Mouse (Mus musculus) lung, embryonic 16.5 days (tissue): ENCODE results near the gene Tmem220. TPM values are rescaled to one million over a fixed set of nuclear protein-coding genes. Genes with fewer than 3 reads are reported as not detected.
"Not testable (repeated sequence)": the region's sequence is repeated elsewhere in the genome, so short reads cannot be mapped to it uniquely, and the experiment has no call there.

Experiments used
- ATAC-seq: fragments of 200-750 bp; cut with Nextera tagmentation; 2 replicates; pipeline ENCODE4 v1.8.0; 2017; ENCODE audit warnings: low read depth, mild to moderate bottlenecking, moderate library complexity
- H3K27ac ChIP-seq: fragments of 300-500 bp; sonication (generic); 2 replicates; pipeline ENCODE4 v1.5.1; 2014; ENCODE audit warnings: mild to moderate bottlenecking, control low read depth, low read length
- H3K27me3 ChIP-seq: fragments of 300-500 bp; sonication (generic); 2 replicates; pipeline ENCODE4 v1.6.1; 2014; ENCODE audit warnings: low read depth, low read length, mixed read lengths; ENCODE audit not compliant: control insufficient read depth, insufficient read depth
- H3K36me3 ChIP-seq: fragments of 300-500 bp; sonication (generic); 2 replicates; pipeline ENCODE4 v1.6.1; 2014; ENCODE audit warnings: low read length; ENCODE audit not compliant: control insufficient read depth, insufficient read depth
- H3K4me1 ChIP-seq: fragments of 300-500 bp; sonication (generic); replicated peaks from 2 replicates; pipeline ENCODE4 v1.6.1; 2014; ENCODE audit warnings: low read length, mixed read lengths; ENCODE audit not compliant: control insufficient read depth, insufficient read depth
- H3K4me2 ChIP-seq: fragments of 300-500 bp; sonication (generic); 2 replicates; pipeline ENCODE4 v1.6.1; 2014; ENCODE audit warnings: low read depth, low read length, control low read depth
- H3K4me3 ChIP-seq: fragments of 300-500 bp; sonication (generic); 2 replicates; pipeline ENCODE4 v1.5.1; 2014; ENCODE audit warnings: mild to moderate bottlenecking, low read length, control low read depth
- H3K9ac ChIP-seq: fragments of 300-500 bp; sonication (generic); 2 replicates; pipeline ENCODE4 v1.6.1; 2014; ENCODE audit warnings: low read length, control low read depth
- H3K9me3 ChIP-seq: fragments of 300-500 bp; sonication (generic); 2 replicates; pipeline ENCODE4 v1.6.1; 2016; ENCODE audit warnings: low read length; ENCODE audit not compliant: control insufficient read depth
- WGBS: fragments of 180-500 bp; shearing (Covaris S2); extraction: QIAGEN DNeasy Blood & Tissue Kit; methylation state at CpG from one replicate; pipeline ENCODE4 v1.1.7; 2014; 5-methylcytosine and 5-hydroxymethylcytosine counted together
- polyA plus RNA-seq: library from polyadenylated mRNA; unstranded; fragments of >200 nt; fragmentation: Nextera tagmentation; extraction: Ambion mirVana; gene quantifications from 2 replicates; pipeline ENCODE4 v1.2.1, GENCODE M21; 2015

The Tmem220 gene
- polyA plus RNA-seq, 1 experiment from 2014 or later = 2.5 TPM

DNA sequence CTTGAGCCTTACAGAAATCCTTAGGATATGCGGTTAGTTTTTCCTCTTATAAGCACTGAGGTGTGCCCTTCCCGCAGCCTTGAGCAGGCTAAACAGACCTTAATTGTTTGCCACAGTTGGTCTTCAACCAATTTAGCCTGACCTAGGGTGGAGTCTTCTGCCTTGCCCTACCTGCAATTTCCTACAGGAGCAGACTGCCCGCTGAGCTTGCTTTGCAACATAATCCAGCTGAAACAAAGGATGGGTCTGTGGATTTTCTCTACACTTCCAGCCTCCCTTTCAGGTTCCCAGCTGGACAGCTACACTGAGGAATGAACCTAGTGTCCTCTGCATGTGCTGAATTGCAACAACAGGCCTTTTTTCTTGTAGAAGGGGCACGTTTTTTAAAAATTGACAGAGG, 13.3 kb upstream of the Tmem220 start:
- WGBS = 50% methylated on average over 4 of the region's 4 CpGs
- Histone ChIP-seq H3K27me3 (no peaks in the 10 kb centered on the region), H3K27ac (no peak overlapping the region), H3K9ac (no peak overlapping the region), H3K9me3 (no peaks in the 10 kb centered on the region), H3K36me3 (no peaks in the 10 kb centered on the region), H3K4me1 (peaks cover 6% of the 10 kb centered on the region; the same call in 1 of the 2 replicates), H3K4me2 (no peak overlapping the region), H3K4me3 (no peak overlapping the region)
- ATAC-seq = no peak

DNA sequence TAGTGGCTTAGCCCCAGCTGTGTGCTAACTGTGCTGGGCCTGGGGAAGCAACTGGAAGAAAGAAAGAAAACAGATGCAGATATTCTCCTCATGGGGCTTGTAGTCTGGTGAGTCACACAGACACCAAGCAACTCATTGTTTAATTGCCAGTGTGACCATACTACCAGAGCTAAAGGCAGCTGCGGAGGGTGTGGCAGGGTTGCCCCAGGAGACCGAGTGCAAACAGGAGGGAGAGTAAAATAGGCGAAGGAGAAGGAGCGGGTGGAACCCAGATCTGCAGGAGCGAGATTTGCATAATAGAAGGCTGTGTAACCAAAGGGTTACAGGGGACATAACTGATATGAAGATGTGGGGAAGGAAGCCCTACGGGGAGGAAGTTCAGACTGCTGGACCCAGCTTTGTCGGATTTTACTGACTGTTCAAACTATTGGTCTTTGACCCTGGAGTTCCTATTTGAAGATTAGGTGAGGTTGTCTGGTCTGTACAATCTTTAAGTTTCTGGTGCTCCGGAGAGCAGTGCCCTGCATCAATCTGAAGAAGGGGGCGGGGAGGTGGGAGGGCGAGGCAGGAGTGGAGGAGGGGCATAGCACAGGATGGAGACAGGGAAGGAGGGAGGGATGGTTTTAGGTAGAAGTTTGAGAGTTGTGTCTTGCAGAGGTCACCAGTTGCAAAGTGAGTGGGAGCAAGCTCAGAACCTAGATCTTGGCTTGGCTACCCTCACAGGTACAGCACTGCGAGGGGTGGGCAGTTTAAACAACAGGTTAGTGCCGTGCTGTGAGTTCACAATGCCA, 7.0 kb upstream of the Tmem220 start:
- WGBS = 15% methylated on average over 12 of the region's 12 CpGs
- H3K9me3 ChIP-seq = no peaks in the 10 kb centered on the region
- no peaks in the 10 kb centered on the region for H3K36me3 ChIP-seq
- ATAC-seq = peak; percentile 44; the same call in 1 of the 2 replicates
- H3K27ac ChIP-seq = no peak overlapping the region
- H3K27me3 ChIP-seq = peaks cover 3% of the 10 kb centered on the region; the same call in 1 of the 2 replicates
- H3K9ac ChIP-seq = no peak overlapping the region
- peaks cover 8% of the 10 kb centered on the region; the same call in 1 of the 2 replicates for H3K4me1 ChIP-seq
- no peak overlapping the region for H3K4me3 ChIP-seq
- H3K4me2 ChIP-seq = 0 out of 2 replicates have a peak overlapping the region, but pooled peaks have one; percentile 1

DNA sequence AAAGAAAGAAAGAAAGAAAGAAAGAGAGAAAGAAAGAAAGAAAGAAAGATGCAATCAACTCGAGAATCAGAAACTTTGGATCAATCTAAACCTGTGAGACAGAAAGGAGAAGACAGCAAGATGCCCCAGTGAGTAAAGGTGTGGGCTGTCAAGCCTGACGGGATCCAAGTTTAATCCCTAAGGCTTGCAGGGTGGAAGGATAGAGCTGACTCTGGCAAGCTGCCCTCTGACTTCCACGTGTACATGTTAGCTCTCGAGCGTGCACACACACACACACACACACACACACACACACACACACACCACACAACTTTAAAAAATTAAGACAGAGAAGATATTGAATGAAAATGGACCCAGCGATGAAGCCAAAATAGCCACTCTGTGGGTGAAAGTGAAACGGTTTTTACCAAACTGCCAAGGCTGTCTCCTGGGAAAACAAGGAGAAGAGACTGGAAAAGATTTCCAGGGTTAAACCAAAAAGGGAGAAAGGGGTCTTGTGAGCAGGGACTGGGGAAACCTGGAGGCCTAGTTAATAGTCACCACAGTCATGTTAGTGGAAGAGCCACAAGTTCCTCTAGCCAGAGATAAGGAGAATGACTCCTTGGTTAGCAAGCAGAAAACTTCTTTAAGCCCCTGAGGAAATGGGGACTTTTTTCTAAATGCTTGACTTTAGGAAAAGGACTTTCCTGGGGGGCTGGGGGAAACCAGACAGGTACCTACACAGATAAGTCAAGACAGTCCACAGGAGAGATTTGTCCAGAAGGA, 5.1 kb upstream of the Tmem220 start:
- Histone ChIP-seq H3K9ac (0 out of 2 replicates have a peak overlapping the region, but pooled peaks have one; percentile 30), H3K4me1 (peaks cover 12% of the 10 kb centered on the region), H3K4me3 (no peak overlapping the region), H3K4me2 (no peak overlapping the region), H3K27me3 (peaks cover 3% of the 10 kb centered on the region; the same call in 1 of the 2 replicates), H3K27ac (no peak overlapping the region), H3K9me3 (no peaks in the 10 kb centered on the region), H3K36me3 (no peaks in the 10 kb centered on the region)
- 50% methylated on average over 7 of the region's 7 CpGs for WGBS
- no peak for ATAC-seq

DNA sequence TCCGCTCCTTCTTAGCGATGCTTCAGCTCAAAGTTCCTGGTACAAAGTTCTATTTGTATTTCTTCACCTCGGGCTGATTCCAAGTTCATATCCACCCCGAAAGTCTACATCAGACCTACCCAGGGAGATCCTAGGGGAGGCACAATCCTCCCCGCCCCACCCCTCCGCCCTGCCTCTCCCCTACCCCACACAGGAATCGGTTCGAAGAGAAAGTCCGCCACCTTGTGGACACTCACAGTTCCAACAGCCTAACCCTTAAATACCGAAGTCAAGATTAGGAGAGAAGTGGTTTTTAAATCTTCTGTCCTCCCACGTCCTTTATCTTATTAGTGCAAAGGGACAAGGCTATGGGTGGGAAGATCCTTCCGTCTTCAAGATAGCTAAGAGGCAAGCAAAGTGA, 4.0 kb upstream of the Tmem220 start:
- H3K9me3 ChIP-seq = no peaks in the 10 kb centered on the region
- 0 out of 2 replicates have a peak overlapping the region, but pooled peaks have one; percentile 35 for H3K9ac ChIP-seq
- no peak for ATAC-seq
- no peak overlapping the region for H3K27ac ChIP-seq
- WGBS = 3% methylated on average over 12 of the region's 12 CpGs
- peaks cover 18% of the 10 kb centered on the region for H3K4me1 ChIP-seq
- peak overlapping the region; percentile 31 for H3K4me3 ChIP-seq
- H3K36me3 ChIP-seq = no peaks in the 10 kb centered on the region
- H3K4me2 ChIP-seq = peak overlapping the region; percentile 58
- H3K27me3 ChIP-seq = peaks cover 3% of the 10 kb centered on the region; the same call in 1 of the 2 replicates

DNA sequence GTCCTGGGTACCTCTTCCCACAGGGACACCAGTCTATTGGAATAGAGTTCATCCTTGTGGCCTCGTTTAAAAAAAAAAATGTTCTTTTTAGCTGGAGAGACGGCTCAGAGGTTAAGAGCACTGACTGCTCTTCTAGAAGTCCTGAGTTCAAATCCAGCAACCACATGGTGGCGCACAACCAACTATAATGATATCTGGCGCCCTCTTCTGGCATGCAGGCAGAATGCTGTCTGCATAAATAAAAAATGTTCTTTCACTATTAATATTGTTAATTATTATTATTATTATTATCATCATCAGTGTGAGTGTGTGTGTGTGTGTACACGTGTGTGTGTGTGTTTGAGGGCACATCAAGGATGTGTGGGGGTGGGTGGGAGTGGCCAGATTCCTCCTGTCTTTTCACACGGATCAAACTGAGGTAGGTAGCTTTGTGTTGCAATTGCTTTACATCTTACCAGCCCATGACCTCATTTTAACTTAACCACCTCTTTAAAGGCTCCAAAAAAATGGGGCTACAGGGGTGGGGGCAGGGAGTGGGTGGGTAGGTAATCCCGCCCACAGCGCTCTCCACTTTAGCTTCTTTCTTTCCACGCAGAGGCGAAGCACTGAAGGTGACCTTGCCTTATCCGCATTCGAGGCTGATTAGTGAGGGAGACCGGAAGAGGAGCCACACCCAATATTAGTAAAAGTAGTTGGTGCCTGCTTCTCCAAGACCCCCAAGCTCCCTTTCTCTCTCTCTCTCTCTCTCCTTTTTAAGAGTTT, 2.4 kb upstream of the Tmem220 start:
- H3K4me3 ChIP-seq = no peak overlapping the region
- 81% methylated on average over 13 of the region's 13 CpGs for WGBS
- H3K9me3 ChIP-seq = no peaks in the 10 kb centered on the region
- no peak overlapping the region for H3K4me2 ChIP-seq
- no peak for ATAC-seq
- no peak overlapping the region for H3K27ac ChIP-seq
- peaks cover 3% of the 10 kb centered on the region; the same call in 1 of the 2 replicates for H3K27me3 ChIP-seq
- no peak overlapping the region for H3K9ac ChIP-seq
- H3K36me3 ChIP-seq = no peaks in the 10 kb centered on the region
- H3K4me1 ChIP-seq = peaks cover 18% of the 10 kb centered on the region

DNA sequence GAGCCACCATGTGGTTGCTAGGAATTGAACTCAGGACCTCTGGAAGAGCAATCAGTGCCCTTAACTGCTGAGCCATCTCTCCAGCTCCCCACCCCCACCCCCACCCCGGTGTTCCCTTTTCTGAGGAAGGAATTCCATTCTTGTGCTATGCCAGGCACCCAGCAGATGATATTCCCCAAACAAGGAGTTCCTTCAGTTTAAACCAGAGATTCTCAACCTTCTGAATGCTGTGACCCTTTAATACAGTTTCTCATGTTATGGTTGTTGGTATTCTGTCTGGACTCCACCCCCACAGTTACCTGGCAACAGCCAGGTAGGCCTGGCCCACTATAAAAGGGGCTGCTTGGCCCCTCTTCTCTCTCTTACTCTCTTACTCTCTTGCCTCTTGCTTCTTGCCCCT, 1.8 kb upstream of the Tmem220 start:
- H3K27ac ChIP-seq, H3K36me3 ChIP-seq, H3K27me3 ChIP-seq, H3K9ac ChIP-seq, H3K4me3 ChIP-seq, H3K9me3 ChIP-seq, H3K4me2 ChIP-seq, ATAC-seq: not testable (repeated sequence)
- H3K4me1 ChIP-seq = peaks cover 13% of the 10 kb centered on the region
- 35% methylated on average over 1 of the region's 1 CpGs for WGBS

DNA sequence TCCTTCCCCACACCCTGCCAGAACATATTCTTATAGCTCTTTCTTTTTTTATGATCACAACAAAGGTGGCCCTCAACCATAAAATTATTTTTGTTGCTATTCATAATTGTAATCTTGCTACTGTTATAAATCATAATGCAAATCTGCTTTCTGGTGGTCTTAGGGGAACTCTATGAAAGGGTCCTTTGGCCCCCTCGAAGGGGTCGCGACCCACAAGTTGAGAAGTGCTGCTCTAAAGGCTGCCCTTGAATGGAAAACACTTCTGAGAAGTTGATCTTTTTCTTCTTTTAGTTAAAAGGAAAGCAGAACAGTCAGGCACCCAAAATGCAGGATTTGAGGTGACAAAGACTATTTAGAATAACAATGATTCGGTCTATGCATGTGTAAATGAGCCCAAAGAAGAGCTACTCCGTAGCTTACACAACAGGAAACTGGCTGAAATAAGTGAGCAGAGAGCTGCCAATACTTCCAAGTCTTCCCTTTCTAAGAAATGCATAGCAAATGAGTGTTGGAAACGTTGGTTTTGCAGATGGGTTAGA, 1.1 kb upstream of the Tmem220 start:
- no peak for ATAC-seq

DNA sequence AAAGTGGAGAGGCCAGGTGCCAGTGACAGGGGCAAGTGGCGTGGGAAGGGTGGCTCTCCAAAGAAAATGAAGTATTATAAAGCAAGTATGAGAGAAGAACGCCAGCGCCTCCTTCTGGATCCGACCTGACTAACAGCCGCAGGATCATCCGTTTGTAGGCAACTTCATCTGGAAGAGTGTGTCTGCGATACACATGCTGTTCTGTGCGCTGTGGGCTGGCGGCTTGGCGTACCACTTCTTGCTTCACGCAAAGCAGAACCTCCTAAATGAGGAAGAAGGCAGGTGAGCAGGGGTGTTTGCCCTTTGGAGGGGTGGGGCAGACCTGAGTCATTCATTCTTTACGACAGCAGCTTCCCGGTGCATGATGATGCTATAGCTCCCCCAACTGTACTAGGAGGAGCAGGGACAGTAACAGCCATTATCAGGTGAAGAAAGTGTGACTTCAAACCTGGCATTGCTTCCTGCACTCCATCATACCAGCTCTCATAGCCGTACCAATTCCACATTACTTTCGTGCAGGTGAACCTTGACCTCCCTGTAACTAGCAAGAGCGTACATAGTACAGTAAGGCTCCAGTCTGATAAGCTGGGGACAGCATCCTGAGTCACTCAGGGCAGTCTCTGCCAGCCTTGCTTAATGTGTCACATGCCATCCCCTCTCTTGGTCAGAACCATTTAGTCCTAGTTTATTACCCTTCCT, 6.1 kb downstream of the Tmem220 start:
- ATAC-seq = no peak
- H3K4me2 ChIP-seq = no peak overlapping the region
- H3K4me3 ChIP-seq = no peak overlapping the region
- H3K27ac ChIP-seq = no peak overlapping the region
- H3K9me3 ChIP-seq = no peaks in the 10 kb centered on the region
- H3K9ac ChIP-seq = no peak overlapping the region
- no peaks in the 10 kb centered on the region for H3K36me3 ChIP-seq
- H3K27me3 ChIP-seq = no peaks in the 10 kb centered on the region
- H3K4me1 ChIP-seq = no peaks in the 10 kb centered on the region
- WGBS = 49% methylated on average over 16 of the region's 16 CpGs

More for the DNA sequence above, 1.1 kb upstream of the Tmem220 start:
- Histone ChIP-seq H3K4me1 (peaks cover 13% of the 10 kb centered on the region), H3K27ac (no peak overlapping the region), H3K4me3 (no peak overlapping the region), H3K36me3 (no peaks in the 10 kb centered on the region), H3K9ac (no peak overlapping the region), H3K9me3 (no peaks in the 10 kb centered on the region), H3K27me3 (peaks cover 3% of the 10 kb centered on the region; the same call in 1 of the 2 replicates), H3K4me2 (peak overlapping the region; percentile 79)
- WGBS = 41% methylated on average over 6 of the region's 6 CpGs
